ENCODE assay signal across 31 mouse cellular contexts in genomic region chr14:74855429-74855828, GRCm38 (mm10).
DNase-seq lines count a peak whose midpoint lies in the region; ATAC-seq lines count a peak whose summit lies in the region.
"Had no signal": no experiment of that assay in that cellular context is flagged by ENCODE, and none has a peak within 500 bp of the region (broad histone marks: within the 10 kb centered on the region; RNA-seq: fewer than 3 reads in every experiment).

No protein-coding gene starts in this region.

- H3K4me1 ChIP-seq in lung, embryonic 15.5 days = peaks cover 41% of the 10 kb centered on the region
- H3K4me1 ChIP-seq in hindbrain, embryonic 14.5 days (replicated peaks; ENCODE audit: control insufficient read depth, insufficient read depth, low read length) = peaks cover 25% of the 10 kb centered on the region
- H3K4me1 ChIP-seq: liver, embryonic 12.5 days had no signal

- WGBS in lung, embryonic 15.5 days = 85% methylated on average over 8 of the region's 8 CpGs
- 93% methylated on average over 8 of the region's 8 CpGs for WGBS in hindbrain, embryonic 14.5 days

- H3K27ac ChIP-seq in lung, embryonic 15.5 days = peak overlapping the region; percentile 15; the same call in 1 of the 2 replicates
- no peak overlapping the region for H3K27ac ChIP-seq in hindbrain, embryonic 14.5 days
- H3K27ac ChIP-seq: forebrain, embryonic 15.5 days; hindbrain, embryonic 12.5 days; left cerebral cortex, adult 2 months; limb, embryonic 12.5 days; liver, embryonic 12.5 days; macrophage; midbrain, embryonic 10.5 days; midbrain, embryonic 15.5 days; neural tube, embryonic 12.5 days had no signal

- H3K9me3 ChIP-seq in lung, embryonic 15.5 days = no peaks in the 10 kb centered on the region
- H3K9me3 ChIP-seq in hindbrain, embryonic 14.5 days (ENCODE audit: control insufficient read depth, low read length) = no peaks in the 10 kb centered on the region
- H3K9me3 ChIP-seq: forebrain, embryonic 15.5 days; G1E; hindbrain, embryonic 12.5 days; limb, embryonic 12.5 days; liver, embryonic 12.5 days; midbrain, embryonic 10.5 days; midbrain, embryonic 15.5 days; neural tube, embryonic 12.5 days had no signal

- no peak overlapping the region for H3K4me3 ChIP-seq in lung, embryonic 15.5 days
- no peak overlapping the region for H3K4me3 ChIP-seq in hindbrain, embryonic 14.5 days (replicated peaks; ENCODE audit: low read length)
- H3K4me3 ChIP-seq: forebrain, embryonic 15.5 days; hindbrain, embryonic 12.5 days; left cerebral cortex, adult 2 months; limb, embryonic 12.5 days; liver, embryonic 12.5 days; midbrain, embryonic 10.5 days; midbrain, embryonic 15.5 days; neural tube, embryonic 12.5 days had no signal

- no peak for DNase-seq in lung, postnatal 14 days
- DNase-seq in CD4-positive helper T cell, adult 2 months (ENCODE audit: low read depth, low spot score) = peak; percentile 24
- DNase-seq in hindbrain, embryonic 14.5 days (ENCODE audit: low spot score) = no peak
- no peak for DNase-seq in urinary bladder, postnatal 25 days (ENCODE audit: low spot score)
- no peak for DNase-seq in cerebellum, postnatal 25 days
- DNase-seq: adrenal gland, postnatal 14 days; cerebellum, adult 18-20 months; cerebellum, postnatal 10 days; gastrocnemius, postnatal 25 days; heart, adult 18-20 months; heart, postnatal 36 days; kidney, adult 9 months; kidney, postnatal 10 days; liver, postnatal 0 days had no signal

- peaks cover 11% of the 10 kb centered on the region for H3K36me3 ChIP-seq in lung, embryonic 15.5 days
- 0 out of 2 replicates have a peak, but pooled peaks cover 10% of the 10 kb centered on the region for H3K36me3 ChIP-seq in hindbrain, embryonic 14.5 days (replicated peaks; ENCODE audit: control insufficient read depth, insufficient read depth)
- H3K36me3 ChIP-seq: G1E; hindbrain, embryonic 12.5 days; midbrain, embryonic 15.5 days; neural tube, embryonic 12.5 days had no signal

- H3K27me3 ChIP-seq in lung, embryonic 15.5 days = no peaks in the 10 kb centered on the region
- H3K27me3 ChIP-seq in hindbrain, embryonic 14.5 days (ENCODE audit: control insufficient read depth, insufficient read depth, low read length) = no peaks in the 10 kb centered on the region
- H3K27me3 ChIP-seq: forebrain, embryonic 15.5 days; hindbrain, embryonic 12.5 days; limb, embryonic 12.5 days; liver, embryonic 12.5 days; midbrain, embryonic 15.5 days; neural tube, embryonic 12.5 days; Patski had no signal

- H3K4me2 ChIP-seq in lung, embryonic 15.5 days = no peak overlapping the region
- no peak overlapping the region for H3K4me2 ChIP-seq in hindbrain, embryonic 14.5 days (replicated peaks)
- H3K4me2 ChIP-seq: forebrain, embryonic 15.5 days; heart, embryonic 11.5 days; hindbrain, embryonic 12.5 days; limb, embryonic 12.5 days; liver, embryonic 12.5 days; midbrain, embryonic 15.5 days; neural tube, embryonic 12.5 days had no signal

- ATAC-seq in lung, embryonic 15.5 days (ENCODE audit: borderline replicate concordance, extremely low read depth, low FRiP score, low TSS enrichment) = no peak
- peak; percentile 80 for ATAC-seq in granulocyte monocyte progenitor cell, adult 5-6 weeks (replicated peaks; ENCODE audit: poor library complexity, severe bottlenecking)
- ATAC-seq in neutrophil, adult 5-6 weeks (ENCODE audit: extremely low read depth, insufficient number of reproducible peaks, low FRiP score, poor library complexity, severe bottlenecking) = peak; percentile 90
- ATAC-seq in hindbrain, embryonic 14.5 days (ENCODE audit: low FRiP score) = no peak
- ATAC-seq: forebrain, embryonic 15.5 days; intestine, postnatal 0 days; liver, embryonic 12.5 days; liver, postnatal 0 days; lung, postnatal 0 days; midbrain, embryonic 15.5 days; Patski had no signal

- no peak overlapping the region for H3K9ac ChIP-seq in lung, embryonic 15.5 days
- no peak overlapping the region for H3K9ac ChIP-seq in hindbrain, embryonic 14.5 days
- H3K9ac ChIP-seq: forebrain, embryonic 15.5 days; hindbrain, embryonic 12.5 days; limb, embryonic 12.5 days; liver, embryonic 12.5 days; liver, postnatal 0 days; midbrain, embryonic 15.5 days; neural tube, embryonic 12.5 days had no signal

Comparison
In these comparisons a context has a peak if more than half of its experiments do, and no peak if none do; other contexts are left out.
1. ATAC-seq: peak in granulocyte monocyte progenitor cell, adult 5-6 weeks (single experiment) and neutrophil, adult 5-6 weeks (single experiment); none in lung, embryonic 15.5 days (single experiment) and hindbrain, embryonic 14.5 days (single experiment).